Mouse (Mus musculus) megakaryocyte, embryonic 14.5 days (primary cell): Measurements from ENCODE around the gene Mab21l1. TPM values are rescaled to one million over a fixed set of nuclear protein-coding genes. Genes with fewer than 3 reads are reported as not detected.
A peak's percentile ranks its signal among the peaks of the same experiment; 100 is the strongest.

Experiments
- H3K27me3 ChIP-seq: replicated peaks from 2 replicates; pipeline ENCODE3; 2012; ENCODE audit warnings: inconsistent platforms
- H3K36me3 ChIP-seq: replicated peaks from 2 replicates; pipeline ENCODE3; 2012; ENCODE audit warnings: low read length, inconsistent platforms, mixed read lengths
- H3K4me1 ChIP-seq: 2 replicates; pipeline ENCODE4 v1.6.1; 2012; ENCODE audit warnings: inconsistent platforms
- H3K4me3 ChIP-seq: replicated peaks from 2 replicates; pipeline ENCODE3; 2012; ENCODE audit warnings: moderate library complexity, mild to moderate bottlenecking, inconsistent platforms
- H3K9me3 ChIP-seq: 2 replicates; pipeline ENCODE4 v1.6.1; 2012; ENCODE audit warnings: inconsistent platforms
- FLI1 ChIP-seq: IDR thresholded peaks from 2 replicates; pipeline ENCODE4 v1.6.1; 2012; ENCODE audit warnings: low read length, inconsistent platforms, mixed read lengths
- GATA1 ChIP-seq: IDR thresholded peaks from 3 replicates; pipeline ENCODE4 v1.6.1; 2012; ENCODE audit warnings: mixed read lengths, low read length, inconsistent platforms, borderline replicate concordance
- polyA plus RNA-seq: library from polyadenylated mRNA; stranded (reverse); fragments of >175 nt; gene quantifications from 2 replicates; pipeline ENCODE4 v1.2.3, GENCODE M21; 2012; ENCODE audit warnings: low replicate concordance; ENCODE audit not compliant: insufficient read depth

Gene Mab21l1
- polyA plus RNA-seq, 1 experiment: not detected

GRCm38 (mm10) chr3:55793842-55794575, 11.7 kb downstream of the Mab21l1 start:
- Histone ChIP-seq H3K4me1 (peaks cover 36% of the 10 kb centered on the region), H3K27me3 (peaks cover 5% of the 10 kb centered on the region), H3K4me3 (no peak overlapping the region), H3K36me3 (no peaks in the 10 kb centered on the region), H3K9me3 (no peaks in the 10 kb centered on the region)
- no peak for TF ChIP-seq FLI1
- no peak for TF ChIP-seq GATA1

- Histone ChIP-seq H3K27me3 (peaks cover 5% of the 10 kb centered on the region), H3K4me3 (no peak overlapping the region), H3K9me3 (no peaks in the 10 kb centered on the region), H3K4me1 (peaks cover 39% of the 10 kb centered on the region), H3K36me3 (no peaks in the 10 kb centered on the region)
- TF ChIP-seq FLI1 (no peak), GATA1 (no peak)
Measured at GRCm38 (mm10) chr3:55794768-55795167, 12.5 kb downstream of the Mab21l1 start.

GRCm38 (mm10) chr3:55814993-55815625, 32.8 kb downstream of the Mab21l1 start:
- no peaks in the 10 kb centered on the region for H3K9me3 ChIP-seq
- peaks cover 26% of the 10 kb centered on the region for H3K4me1 ChIP-seq
- H3K4me3 ChIP-seq: no peak overlapping the region
- TF ChIP-seq FLI1 (no peak), GATA1 (no peak)
- no peaks in the 10 kb centered on the region for H3K27me3 ChIP-seq
- H3K36me3 ChIP-seq: no peaks in the 10 kb centered on the region

GRCm38 (mm10) chr3:55816096-55816495, 33.8 kb downstream of the Mab21l1 start:
- no peak for TF ChIP-seq FLI1
- TF ChIP-seq GATA1: no peak
- peaks cover 26% of the 10 kb centered on the region for H3K4me1 ChIP-seq
- no peaks in the 10 kb centered on the region for H3K36me3 ChIP-seq
- H3K27me3 ChIP-seq: no peaks in the 10 kb centered on the region
- H3K9me3 ChIP-seq: no peaks in the 10 kb centered on the region
- H3K4me3 ChIP-seq: no peak overlapping the region

- Histone ChIP-seq H3K27me3 (no peaks in the 10 kb centered on the region), H3K4me3 (peak overlapping the region; percentile 26), H3K36me3 (peaks cover 3% of the 10 kb centered on the region), H3K4me1 (peaks cover 26% of the 10 kb centered on the region), H3K9me3 (0 out of 2 replicates have a peak, but pooled peaks cover 3% of the 10 kb centered on the region)
- TF ChIP-seq FLI1 (no peak), GATA1 (no peak)
Measured at GRCm38 (mm10) chr3:55816638-55817375, 34.5 kb downstream of the Mab21l1 start.

- Histone ChIP-seq H3K36me3 (peaks cover 4% of the 10 kb centered on the region), H3K27me3 (no peaks in the 10 kb centered on the region), H3K9me3 (0 out of 2 replicates have a peak, but pooled peaks cover 3% of the 10 kb centered on the region), H3K4me3 (no peak overlapping the region), H3K4me1 (peaks cover 29% of the 10 kb centered on the region)
- TF ChIP-seq GATA1 (no peak), FLI1 (no peak)
Measured at GRCm38 (mm10) chr3:55818082-55818481, 35.8 kb downstream of the Mab21l1 start.

- Histone ChIP-seq H3K4me1 (peaks cover 41% of the 10 kb centered on the region), H3K9me3 (0 out of 2 replicates have a peak, but pooled peaks cover 3% of the 10 kb centered on the region), H3K36me3 (peaks cover 4% of the 10 kb centered on the region), H3K27me3 (no peaks in the 10 kb centered on the region), H3K4me3 (no peak overlapping the region)
- no peak for TF ChIP-seq GATA1
- no peak for TF ChIP-seq FLI1
Measured at GRCm38 (mm10) chr3:55819598-55819997, 37.3 kb downstream of the Mab21l1 start.

- H3K36me3 ChIP-seq: peaks cover 4% of the 10 kb centered on the region
- H3K27me3 ChIP-seq: no peaks in the 10 kb centered on the region
- peaks cover 62% of the 10 kb centered on the region for H3K4me1 ChIP-seq
- TF ChIP-seq GATA1 (no peak), FLI1 (no peak)
- no peak overlapping the region for H3K4me3 ChIP-seq
- 0 out of 2 replicates have a peak, but pooled peaks cover 3% of the 10 kb centered on the region for H3K9me3 ChIP-seq
Measured at GRCm38 (mm10) chr3:55824864-55825263, 42.6 kb downstream of the Mab21l1 start.

GRCm38 (mm10) chr3:55828481-55829256, 46.4 kb downstream of the Mab21l1 start:
- Histone ChIP-seq H3K4me1 (peaks cover 62% of the 10 kb centered on the region), H3K4me3 (peak overlapping the region; percentile 87), H3K9me3 (no peaks in the 10 kb centered on the region), H3K36me3 (no peaks in the 10 kb centered on the region), H3K27me3 (no peaks in the 10 kb centered on the region)
- TF ChIP-seq GATA1: no peak; the same call in 2 of the 3 replicates
- no peak for TF ChIP-seq FLI1
